Mouse (Mus musculus) thymus, adult 2 months (tissue): Measurements from ENCODE around the gene R3hcc1l. TPM values are rescaled to one million over a fixed set of nuclear protein-coding genes. Genes with fewer than 3 reads are reported as not detected.

Experiments
- DNase-seq: peaks from one replicate; pipeline ENCODE4 v3.0.0; 2021
- H3K27ac ChIP-seq: fragments of 200-500 bp; 2 replicates; pipeline ENCODE4 v1.5.1; 2012; ENCODE audit warnings: low read length, control low read depth; ENCODE audit not compliant: control insufficient read depth, insufficient read depth
- H3K27me3 ChIP-seq: fragments of 200-500 bp; 2 replicates; pipeline ENCODE4 v1.6.1; 2012; ENCODE audit warnings: mild to moderate bottlenecking, low read length, moderate library complexity, mixed read lengths; ENCODE audit not compliant: control insufficient read depth, insufficient read depth
- H3K36me3 ChIP-seq: fragments of 200-500 bp; 2 replicates; pipeline ENCODE4 v1.6.1; 2012; ENCODE audit warnings: mild to moderate bottlenecking, low read length, moderate library complexity; ENCODE audit not compliant: control insufficient read depth, insufficient read depth
- H3K4me1 ChIP-seq: fragments of 200-500 bp; replicated peaks from 2 replicates; pipeline ENCODE4 v1.6.1; 2012; ENCODE audit warnings: low read length; ENCODE audit not compliant: control insufficient read depth, insufficient read depth
- H3K4me3 ChIP-seq: fragments of 200-500 bp; 2 replicates; pipeline ENCODE4 v1.5.1; 2012; ENCODE audit warnings: mild to moderate bottlenecking, low read length, control low read depth, moderate library complexity; ENCODE audit not compliant: control insufficient read depth, insufficient read depth
- CTCF ChIP-seq: fragments of 200-500 bp; IDR thresholded peaks from 2 replicates; pipeline ENCODE4 v1.5.1; 2012; ENCODE audit warnings: mild to moderate bottlenecking, control low read depth, low read length, moderate library complexity, borderline replicate concordance; ENCODE audit not compliant: control insufficient read depth, poor library complexity, insufficient read depth; ENCODE audit errors: extremely low read depth
- POLR2A ChIP-seq: fragments of 200-500 bp; IDR thresholded peaks from 2 replicates; pipeline ENCODE4 v1.6.1; 2012; ENCODE audit warnings: mild to moderate bottlenecking, low read length, control low read depth, moderate library complexity; ENCODE audit not compliant: control insufficient read depth, poor library complexity, insufficient read depth; ENCODE audit errors: extremely low read depth
- WGBS: fragments of 180-500 bp; shearing (Covaris S2); methylation state at CpG from one replicate; pipeline ENCODE4 v1.1.7; 2018; 5-methylcytosine and 5-hydroxymethylcytosine counted together
- polyA plus RNA-seq: library from polyadenylated mRNA; depleted of rRNA; stranded (reverse); fragments of >200 nt; gene quantifications from 2 replicates; pipeline ENCODE4 v1.2.3, GENCODE M21; 2012

Gene R3hcc1l
- polyA plus RNA-seq, 1 experiment = 7.7 TPM

DNA sequence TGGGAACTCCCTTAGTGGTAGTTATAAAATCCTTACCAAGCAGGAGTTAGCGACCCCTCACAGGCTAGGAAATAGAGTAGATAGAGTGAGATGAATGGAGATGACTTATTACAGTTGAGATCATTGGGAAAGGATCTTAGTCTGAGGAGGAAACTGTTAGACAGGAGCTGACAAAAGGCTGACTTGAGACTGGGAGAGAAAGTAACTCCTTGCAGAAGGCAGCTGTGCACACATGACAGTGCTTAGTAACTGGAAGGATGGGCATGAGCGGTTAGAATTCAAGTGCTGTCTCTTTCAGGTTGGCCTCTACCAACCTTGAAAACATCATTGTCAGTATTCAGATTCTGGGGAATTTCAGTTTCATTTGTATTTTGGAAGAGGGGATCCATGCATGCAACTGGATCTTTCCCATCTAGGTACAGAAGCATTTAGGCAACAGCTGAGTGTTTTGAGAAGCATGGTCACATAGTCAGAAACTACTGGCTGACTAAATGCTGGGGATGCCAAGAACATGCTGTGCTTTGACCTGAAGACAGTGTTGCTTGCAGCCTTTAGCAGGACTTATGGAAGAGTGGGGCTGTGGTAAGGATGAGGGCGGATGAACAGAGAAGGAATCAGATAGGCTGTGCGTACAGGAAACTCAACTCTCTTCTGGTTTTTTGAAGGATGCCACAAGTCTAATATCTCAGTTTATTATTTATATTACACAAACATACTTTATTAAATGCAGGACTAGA is 47.9 kb downstream of the R3hcc1l start:
- H3K27me3 ChIP-seq = no peaks in the 10 kb centered on the region
- peaks cover 9% of the 10 kb centered on the region for H3K36me3 ChIP-seq
- H3K27ac ChIP-seq = no peak overlapping the region
- no peaks in the 10 kb centered on the region for H3K4me1 ChIP-seq
- H3K4me3 ChIP-seq = no peak overlapping the region
- no peak for DNase-seq
- 96% methylated on average over 4 of the region's 4 CpGs for WGBS
- TF ChIP-seq CTCF (no peak), POLR2A (no peak)

DNA sequence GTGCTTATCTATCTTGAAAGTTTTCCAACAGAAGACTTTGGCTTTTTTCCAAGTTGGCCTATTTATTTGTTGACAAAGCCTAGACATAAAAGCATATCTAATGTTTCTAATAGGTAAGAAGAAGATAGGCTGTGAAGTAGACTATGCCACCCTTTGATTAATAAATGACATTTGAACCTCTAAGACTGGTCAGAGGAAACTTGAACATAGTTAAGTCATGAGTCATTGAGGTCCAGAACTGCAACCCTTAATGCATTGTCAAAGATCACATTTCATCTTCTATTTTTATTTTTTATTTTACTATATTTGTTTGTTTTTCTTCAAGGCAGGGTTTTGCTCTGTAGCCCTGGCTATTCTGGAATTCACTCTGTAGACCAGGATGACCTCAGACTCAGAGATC is 48.5 kb downstream of the R3hcc1l start:
- H3K27me3 ChIP-seq = no peaks in the 10 kb centered on the region
- no peaks in the 10 kb centered on the region for H3K4me1 ChIP-seq
- H3K36me3 ChIP-seq = peaks cover 9% of the 10 kb centered on the region
- no peak for DNase-seq
- H3K4me3 ChIP-seq = no peak overlapping the region
- no peak overlapping the region for H3K27ac ChIP-seq
- TF ChIP-seq CTCF (no peak), POLR2A (no peak)

DNA sequence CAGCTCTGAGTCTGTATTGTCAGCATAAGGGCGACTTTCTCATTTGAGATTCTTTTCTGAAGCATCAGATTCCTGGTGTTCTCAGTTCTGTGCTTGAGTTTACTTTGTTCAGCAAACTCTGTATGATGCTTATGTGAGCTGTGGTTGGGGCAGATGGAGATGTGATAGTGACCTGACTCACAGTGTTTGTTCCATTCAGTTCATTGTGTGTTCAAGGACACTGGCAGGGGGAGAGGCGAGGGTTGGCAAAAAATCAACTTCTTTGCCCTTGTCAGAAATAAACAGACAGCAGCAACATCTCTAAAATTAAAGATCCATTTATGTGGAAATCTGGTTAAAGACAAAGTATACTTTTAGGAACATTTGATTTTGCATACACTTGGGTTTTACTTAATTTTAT is 50.5 kb downstream of the R3hcc1l start:
- Histone ChIP-seq H3K4me1 (no peaks in the 10 kb centered on the region), H3K27me3 (no peaks in the 10 kb centered on the region), H3K36me3 (no peaks in the 10 kb centered on the region), H3K27ac (no peak overlapping the region), H3K4me3 (no peak overlapping the region)
- WGBS = 95% methylated on average over 2 of the region's 2 CpGs
- TF ChIP-seq CTCF (no peak), POLR2A (no peak)
- no peak for DNase-seq

DNA sequence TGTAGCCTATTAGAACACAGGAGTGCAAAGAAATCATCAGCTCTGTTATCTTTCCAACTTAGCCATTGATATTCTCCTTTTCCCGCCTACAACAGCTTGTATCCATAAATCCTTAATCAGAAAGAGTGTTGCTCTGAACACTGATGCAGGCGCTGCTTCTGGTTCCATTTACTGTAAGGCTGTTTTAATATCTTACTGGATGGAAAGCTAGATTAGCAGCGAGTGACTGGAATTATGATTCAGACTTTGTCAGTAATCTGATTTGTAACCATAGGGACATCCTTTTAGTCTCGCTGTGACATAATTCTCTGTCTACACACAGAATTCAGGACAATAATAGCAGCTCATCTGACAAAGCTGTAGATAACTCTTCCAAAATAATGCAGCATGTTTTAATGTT is 52.7 kb downstream of the R3hcc1l start:
- no peak for DNase-seq
- no peak for TF ChIP-seq POLR2A
- no peak for TF ChIP-seq CTCF
- no peak overlapping the region for H3K27ac ChIP-seq
- 99% methylated on average over 4 of the region's 4 CpGs for WGBS
- H3K36me3 ChIP-seq = no peaks in the 10 kb centered on the region
- no peak overlapping the region for H3K4me3 ChIP-seq
- H3K4me1 ChIP-seq = no peaks in the 10 kb centered on the region
- H3K27me3 ChIP-seq = no peaks in the 10 kb centered on the region

DNA sequence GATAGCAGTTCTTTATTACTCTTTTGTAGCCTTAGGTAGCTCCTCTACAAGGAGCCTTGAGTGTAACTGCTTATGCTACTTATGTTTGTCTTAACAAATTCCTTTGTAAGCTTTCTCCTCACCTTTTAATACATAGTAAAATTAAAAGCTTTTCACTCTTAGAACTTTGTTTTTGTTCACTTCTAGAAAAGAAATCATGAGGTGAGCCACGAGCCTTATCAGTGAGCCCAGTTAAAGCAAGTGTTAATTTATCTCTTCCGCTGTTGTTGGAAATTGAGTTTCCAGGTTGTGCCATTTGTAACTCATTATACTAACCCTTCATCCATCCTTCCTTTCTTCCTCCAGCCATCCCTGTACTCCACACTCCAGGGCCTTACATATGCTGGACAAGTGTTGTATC is 56.8 kb downstream of the R3hcc1l start:
- Histone ChIP-seq H3K4me3 (no peak overlapping the region), H3K27ac (no peak overlapping the region), H3K36me3 (peaks cover 5% of the 10 kb centered on the region; the same call in 1 of the 2 replicates), H3K4me1 (no peaks in the 10 kb centered on the region), H3K27me3 (no peaks in the 10 kb centered on the region)
- TF ChIP-seq POLR2A = no peak
- no peak for TF ChIP-seq CTCF
- WGBS = 94% methylated on average over 2 of the region's 2 CpGs
- no peak for DNase-seq

DNA sequence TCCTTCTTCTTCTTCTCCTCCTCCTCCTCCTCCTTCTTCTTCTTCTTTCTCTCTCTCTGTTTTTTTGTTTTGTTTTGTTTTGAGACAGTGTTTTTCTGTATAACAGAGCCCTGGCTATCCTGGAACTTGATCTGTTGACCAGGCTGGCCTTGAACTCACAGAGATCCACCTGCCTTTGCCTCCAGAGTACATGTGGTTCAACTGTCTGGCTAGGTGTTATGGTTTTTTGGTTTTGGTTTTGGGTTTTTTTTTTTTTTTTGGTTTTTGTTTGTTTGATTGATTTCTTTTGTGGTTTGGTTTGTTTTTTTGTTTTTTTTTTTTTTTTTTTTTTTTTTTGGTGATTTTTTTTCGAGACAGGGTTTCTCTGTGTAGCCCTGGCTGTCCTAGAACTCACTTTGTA is 58.3 kb downstream of the R3hcc1l start:
- H3K27ac ChIP-seq = no peak overlapping the region
- no peak overlapping the region for H3K4me3 ChIP-seq
- no peaks in the 10 kb centered on the region for H3K4me1 ChIP-seq
- 100% methylated on average over 1 of the region's 1 CpGs for WGBS
- peaks cover 7% of the 10 kb centered on the region for H3K36me3 ChIP-seq
- DNase-seq = no peak
- TF ChIP-seq POLR2A (no peak), CTCF (no peak)
- no peaks in the 10 kb centered on the region for H3K27me3 ChIP-seq

DNA sequence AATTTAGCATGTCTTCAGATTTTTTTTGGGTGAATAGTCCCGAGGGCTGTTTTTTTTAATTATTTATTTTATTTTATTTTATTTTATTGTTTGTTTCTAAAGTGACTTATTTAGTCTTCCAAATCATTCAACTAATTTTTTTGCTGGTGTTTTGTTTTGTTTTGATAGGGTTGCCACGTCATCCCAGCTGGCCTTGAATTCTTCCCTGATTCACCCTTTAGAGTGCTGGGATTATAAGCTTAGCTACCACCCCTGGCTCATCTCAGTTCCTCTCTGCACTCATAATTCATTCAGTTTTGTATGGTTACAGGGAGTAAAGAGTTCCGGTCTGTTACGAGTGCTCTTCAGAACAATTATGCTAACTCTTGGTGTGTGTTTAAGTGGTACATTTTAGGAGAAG is 60.1 kb downstream of the R3hcc1l start:
- Histone ChIP-seq H3K4me1 (no peaks in the 10 kb centered on the region), H3K36me3 (peaks cover 21% of the 10 kb centered on the region), H3K4me3 (no peak overlapping the region), H3K27ac (no peak overlapping the region), H3K27me3 (no peaks in the 10 kb centered on the region)
- DNase-seq = no peak
- WGBS = 95% methylated on average over 4 of the region's 4 CpGs
- TF ChIP-seq CTCF (no peak), POLR2A (no peak)
